Mouse (Mus musculus): ENCODE measurements around the gene Zfp493. TPM values are rescaled to one million over a fixed set of nuclear protein-coding genes. Genes with fewer than 3 reads are reported as not detected.

Zfp493 gene
- polyA plus RNA-seq (2012; ENCODE audit: low replicate concordance): 0.18 and 0.49 TPM in 2 replicates

DNA sequence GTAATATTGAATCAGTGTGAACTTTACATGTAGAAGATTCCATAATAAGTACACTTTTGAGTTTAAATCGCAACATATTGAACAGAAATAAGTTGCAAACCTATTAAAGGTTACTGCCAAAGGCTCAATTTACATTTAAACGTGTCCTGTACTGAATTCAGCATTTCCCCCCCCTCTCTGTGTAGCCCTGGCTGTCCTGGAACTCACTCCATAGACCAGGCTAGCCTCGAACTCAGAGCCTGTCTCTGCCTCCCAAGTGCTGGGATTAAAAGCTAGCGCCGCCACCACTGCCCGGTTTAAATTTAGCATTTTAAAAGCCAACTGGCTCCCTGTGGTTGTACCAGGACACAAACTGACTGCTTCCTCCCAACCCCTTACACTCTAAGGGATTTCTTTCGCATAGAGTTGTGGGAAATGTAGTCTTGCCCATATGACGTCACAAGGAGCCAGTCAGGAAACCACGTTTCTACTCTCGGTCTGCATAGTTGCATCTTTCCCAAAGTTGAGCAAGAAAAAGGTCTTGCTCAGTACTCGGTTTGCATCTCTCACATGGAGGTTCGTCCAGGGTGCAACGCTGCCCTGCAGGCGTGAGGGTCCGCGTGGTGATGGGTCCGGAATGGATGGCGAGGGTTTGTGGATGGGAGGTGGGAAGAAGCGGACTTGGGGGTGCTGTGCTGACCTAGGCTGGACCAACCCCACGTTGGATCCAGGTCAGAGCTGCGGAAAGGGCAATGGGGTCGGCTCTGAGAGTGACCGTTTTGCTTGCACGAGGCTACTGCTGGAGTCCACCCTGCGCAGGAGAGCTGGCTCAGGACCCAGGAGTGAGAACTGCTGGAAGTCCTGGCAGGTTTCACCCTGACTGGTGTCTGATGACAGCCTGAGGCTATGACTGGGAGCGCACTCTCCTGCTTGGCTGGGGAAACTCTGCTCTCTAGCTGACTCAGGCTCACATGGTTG, at the start of gene Zfp493:
Zfp493 (plus strand) TSS at position 429 of the 957 bp plus-strand sequence.

DNA sequence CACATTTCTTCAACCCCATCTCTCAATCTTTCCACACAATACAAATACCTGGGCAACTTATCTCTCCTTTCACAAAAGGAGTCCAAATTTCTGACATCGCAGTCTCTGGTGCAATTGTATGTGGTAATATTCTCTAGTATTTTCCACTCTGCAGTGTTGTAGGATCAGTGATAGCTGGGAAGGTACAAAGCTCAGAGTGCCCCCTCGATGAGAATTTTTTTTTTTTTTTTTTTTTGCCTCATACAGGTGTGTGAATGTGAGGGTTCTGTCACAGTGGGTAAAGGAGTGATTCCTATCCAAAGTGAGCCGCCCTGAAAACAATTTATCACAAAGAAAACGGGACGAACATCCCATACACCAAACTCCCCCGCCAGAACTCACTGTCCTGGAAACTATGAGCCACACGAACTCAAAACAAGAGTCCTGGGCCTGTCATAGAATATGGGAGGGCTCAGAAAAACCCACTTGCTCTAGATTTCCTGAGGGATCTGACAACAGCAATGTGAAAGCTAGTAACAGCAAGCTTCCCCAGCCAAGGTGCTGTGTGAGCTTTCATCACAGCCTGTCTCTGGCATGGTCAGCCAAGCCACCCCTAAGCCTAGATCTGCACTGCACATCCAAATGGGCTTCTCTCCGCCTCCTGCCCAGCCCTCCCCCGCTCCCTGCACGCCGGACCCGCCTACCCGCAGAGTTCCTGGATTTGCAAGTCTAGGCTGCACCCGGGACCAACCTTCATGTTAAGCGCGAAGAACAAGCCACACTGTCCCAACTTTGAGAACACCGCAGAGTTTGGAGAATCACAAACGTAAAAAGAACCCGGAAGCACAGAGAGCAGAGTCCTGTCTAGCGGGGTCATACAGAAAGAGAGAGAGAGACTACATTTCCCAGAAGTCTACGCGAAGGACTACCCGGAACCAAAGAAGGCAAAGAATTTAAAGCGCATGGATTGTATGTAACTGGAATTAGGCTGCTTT, 24.9 kb upstream of the Zfp493 start, which contains the start of gene Zfp85:
Zfp85 (minus strand) TSS at position 896 of the 974 bp plus-strand sequence.

DNA sequence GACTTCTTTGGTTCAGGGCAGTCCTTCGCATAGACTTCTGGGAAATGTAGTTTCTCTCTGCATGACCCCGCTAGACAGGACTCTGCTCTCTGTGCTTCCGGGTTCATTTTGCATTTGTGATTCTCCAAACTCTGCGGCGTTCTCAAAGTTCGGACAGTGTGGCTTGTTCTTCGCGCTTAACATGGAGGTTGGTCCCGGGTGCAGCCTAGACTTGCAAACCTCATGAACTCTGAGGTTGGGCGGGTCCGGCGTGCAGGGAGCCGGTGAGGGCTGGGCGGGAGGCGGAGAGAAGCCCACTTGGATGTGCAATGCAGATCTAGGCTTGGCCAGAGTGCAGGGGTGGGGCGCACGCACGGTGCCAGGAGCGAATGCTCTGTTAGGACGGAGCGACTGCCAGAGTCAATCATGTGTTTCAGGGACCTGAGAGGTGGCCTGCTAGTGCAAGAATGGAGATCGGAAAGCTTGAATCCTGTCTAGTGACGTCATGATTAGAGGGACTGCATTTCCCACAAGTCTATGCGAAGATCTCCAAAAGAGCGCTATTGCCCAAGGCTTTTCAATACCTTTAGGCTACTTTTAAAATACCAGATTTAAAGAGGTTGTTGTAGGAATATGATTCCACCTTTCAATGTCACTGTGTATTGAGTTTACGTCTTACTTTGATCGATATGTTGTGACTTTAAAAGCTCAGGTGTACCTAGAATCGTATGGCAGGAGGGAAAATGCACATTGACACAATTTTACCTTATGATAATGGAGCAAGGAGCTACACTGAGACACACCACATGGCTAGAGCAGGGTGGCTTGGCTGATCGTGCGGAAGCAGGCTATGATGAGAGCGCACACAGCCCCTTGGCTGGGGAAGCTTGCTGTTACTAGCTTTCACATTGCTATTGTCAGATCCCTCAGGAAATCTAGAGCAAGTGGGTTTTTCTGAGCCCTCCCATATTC, 34.5 kb downstream of the Zfp493 start, which contains the start of gene Zfp273:
Zfp273 (plus strand) TSS at position 31 of the 951 bp plus-strand sequence.

DNA sequence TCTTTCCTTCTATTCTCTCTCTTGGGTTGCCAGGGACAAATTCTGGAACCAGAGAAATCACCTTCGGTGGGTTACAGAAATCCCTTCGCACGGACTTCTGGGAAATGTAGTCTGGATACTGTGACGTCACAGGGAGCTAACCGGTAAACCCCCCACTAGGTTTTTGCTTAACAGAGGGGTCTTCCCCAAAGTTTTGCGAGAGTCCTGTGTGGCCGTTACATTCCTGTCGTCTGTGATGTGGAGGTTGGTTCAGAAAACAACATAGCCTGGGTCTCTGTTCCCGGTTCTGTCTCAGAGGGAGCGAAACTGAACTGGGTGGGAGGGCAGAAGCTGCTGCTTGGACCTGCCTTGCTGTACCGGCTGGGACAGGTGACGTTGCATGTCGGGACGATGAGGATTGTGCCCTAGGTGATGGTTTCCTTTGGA, 51.4 kb downstream of the Zfp493 start, which contains the start of gene Gm10037:
Gm10037 (plus strand) TSS at position 196 of the 426 bp plus-strand sequence.

Other genes with a start within 250 kb of the Zfp493 start
- gene Zfp748, start 225.9 kb upstream of the Zfp493 start, polyA plus RNA-seq (2012; ENCODE audit: low replicate concordance): 0.66 and 0.73 TPM in 2 replicates
- gene Zfp729b, start 170.0 kb upstream of the Zfp493 start, polyA plus RNA-seq (2012; ENCODE audit: low replicate concordance): 0.29 and 1.1 TPM in 2 replicates
- not detected in 2 replicates for gene Gm49345, start 141.9 kb upstream of the Zfp493 start, polyA plus RNA-seq (2012; ENCODE audit: low replicate concordance)
- gene Zfp729a, start 141.9 kb upstream of the Zfp493 start, polyA plus RNA-seq (2012; ENCODE audit: low replicate concordance): 0.33 and 0.49 TPM in 2 replicates
- gene Zfp738, start 92.6 kb upstream of the Zfp493 start, polyA plus RNA-seq (2012; ENCODE audit: low replicate concordance): 0.21 and 2.1 TPM in 2 replicates
- 0.53 and 1.8 TPM in 2 replicates for gene Zfp65, start 50.5 kb upstream of the Zfp493 start, polyA plus RNA-seq (2012; ENCODE audit: low replicate concordance)
- gene Zfp85, start 24.5 kb upstream of the Zfp493 start, polyA plus RNA-seq (2012; ENCODE audit: low replicate concordance): 0.13 and 0.57 TPM in 2 replicates
- 0.24 and 0.29 TPM in 2 replicates for gene Zfp273, start 34.0 kb downstream of the Zfp493 start, polyA plus RNA-seq (2012; ENCODE audit: low replicate concordance)
- gene Gm10037, start 51.4 kb downstream of the Zfp493 start, polyA plus RNA-seq (2012; ENCODE audit: low replicate concordance): not detected in 2 replicates
- not detected in 2 replicates for gene BC048507, start 83.6 kb downstream of the Zfp493 start, polyA plus RNA-seq (2012; ENCODE audit: low replicate concordance)

Measured in hematopoietic multipotent progenitor cell, adult 10-12 weeks (in vitro differentiated cells).